Mouse (Mus musculus): ENCODE measurements at regions not wholly inside any gene's neighbourhood (a gene's known extent, or its start where the extent isn't known, plus 50 kb on each side); places are given as distances from the start of the nearest gene placed in this dataset.
"Not testable (repeated sequence)": the region's sequence is repeated elsewhere in the genome, so short reads cannot be mapped to it uniquely, and the experiment has no call there.

- DNase-seq (ENCODE audit: extremely low read depth, insufficient read length, low spot score) = no peak
Observed at GRCm38 (mm10) chr1:166898741-166899140, 102.5 kb upstream of the Fam78b start.

GRCm38 (mm10) chr1:166899238-166899637 is 102.0 kb upstream of the Fam78b start:
- DNase-seq (ENCODE audit: extremely low read depth, insufficient read length, low spot score) = no peak

GRCm38 (mm10) chr1:166900028-166900427 is 101.2 kb upstream of the Fam78b start:
- DNase-seq (ENCODE audit: extremely low read depth, insufficient read length, low spot score) = no peak

- no peak for DNase-seq (ENCODE audit: extremely low read depth, insufficient read length, low spot score)
Observed at GRCm38 (mm10) chr1:166900441-166901161, 100.6 kb upstream of the Fam78b start.

GRCm38 (mm10) chr1:166901574-166901973 is 99.6 kb upstream of the Fam78b start:
- DNase-seq (ENCODE audit: extremely low read depth, insufficient read length, low spot score) = no peak

- no peak for DNase-seq (ENCODE audit: extremely low read depth, insufficient read length, low spot score)
Observed at GRCm38 (mm10) chr1:166903417-166903816, 97.8 kb upstream of the Fam78b start.

GRCm38 (mm10) chr1:166908231-166908805 is 92.9 kb upstream of the Fam78b start:
- DNase-seq (ENCODE audit: extremely low read depth, insufficient read length, low spot score) = no peak

- DNase-seq (ENCODE audit: extremely low read depth, insufficient read length, low spot score) = not testable (repeated sequence)
Observed at GRCm38 (mm10) chr1:166912195-166912594, 89.0 kb upstream of the Fam78b start.

DNA sequence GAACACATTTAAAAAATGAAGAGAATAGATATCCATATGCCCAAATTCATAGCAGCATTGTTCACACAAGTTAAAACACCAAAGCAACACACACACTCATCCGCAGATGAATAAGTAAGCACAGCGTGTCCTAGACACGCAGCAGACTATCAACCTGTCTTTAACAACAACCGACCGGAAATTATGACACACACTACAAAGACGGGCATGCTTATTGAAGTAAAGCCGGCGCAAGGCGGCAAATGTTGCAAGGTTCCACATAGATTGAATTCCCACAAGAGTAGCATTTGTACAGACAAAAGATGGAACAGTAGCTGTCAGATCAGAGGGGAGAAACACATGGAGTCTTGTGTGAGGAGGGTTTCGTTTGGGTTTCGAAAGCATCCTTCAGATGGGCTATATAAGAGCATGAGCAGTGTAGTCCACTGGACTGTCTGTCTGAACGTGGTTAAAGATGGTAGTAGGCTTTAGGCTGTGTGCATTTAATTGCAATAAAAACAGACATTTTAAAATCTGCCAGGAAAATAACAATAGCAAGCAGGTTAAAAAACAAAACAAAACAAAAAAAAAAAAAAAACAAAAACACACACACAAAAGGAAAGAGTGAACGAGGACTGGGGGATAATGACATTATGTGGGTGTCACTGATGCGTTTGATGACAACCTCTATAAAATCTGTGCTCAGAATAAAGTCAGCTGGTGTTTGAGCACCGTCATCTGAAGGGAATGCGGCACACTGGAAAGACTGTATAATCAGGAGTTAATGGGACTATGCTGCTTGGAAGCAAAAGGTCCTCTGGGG is 78.1 kb upstream of the Fam78b start:
- no peak for DNase-seq (ENCODE audit: extremely low read depth, insufficient read length, low spot score)

GRCm38 (mm10) chr1:166923713-166923975 is 77.6 kb upstream of the Fam78b start:
- no peak for DNase-seq (ENCODE audit: extremely low read depth, insufficient read length, low spot score)

DNA sequence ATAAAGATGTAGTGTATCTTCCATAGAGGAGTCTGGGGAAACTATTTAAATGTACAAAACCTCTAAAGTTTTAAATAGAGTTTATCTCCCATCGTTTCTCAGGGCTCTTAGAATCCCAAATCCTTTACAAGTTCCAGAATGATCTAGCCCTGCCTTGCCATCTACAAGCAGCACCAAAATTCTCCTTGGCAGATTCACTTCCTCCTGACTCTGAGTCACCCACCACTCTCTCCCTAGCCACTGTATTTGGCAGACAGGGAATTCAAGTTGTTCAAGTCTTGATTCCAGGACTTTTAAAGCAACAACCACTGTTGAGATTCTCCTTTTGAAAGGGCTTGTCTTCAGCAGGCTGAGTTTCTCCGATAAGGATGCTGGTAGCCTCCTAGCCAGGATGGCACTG is 77.1 kb upstream of the Fam78b start:
- DNase-seq (ENCODE audit: extremely low read depth, insufficient read length, low spot score) = peak; percentile 31

- no peak for DNase-seq (ENCODE audit: extremely low read depth, insufficient read length, low spot score)
Observed at GRCm38 (mm10) chr1:166926078-166926477, 75.1 kb upstream of the Fam78b start.

GRCm38 (mm10) chr1:166939744-166940143 is 61.5 kb upstream of the Fam78b start:
- not testable (repeated sequence) for DNase-seq (ENCODE audit: extremely low read depth, insufficient read length, low spot score)

- not testable (repeated sequence) for DNase-seq (ENCODE audit: extremely low read depth, insufficient read length, low spot score)
Observed at GRCm38 (mm10) chr1:166940146-166941076, 60.8 kb upstream of the Fam78b start.

DNA sequence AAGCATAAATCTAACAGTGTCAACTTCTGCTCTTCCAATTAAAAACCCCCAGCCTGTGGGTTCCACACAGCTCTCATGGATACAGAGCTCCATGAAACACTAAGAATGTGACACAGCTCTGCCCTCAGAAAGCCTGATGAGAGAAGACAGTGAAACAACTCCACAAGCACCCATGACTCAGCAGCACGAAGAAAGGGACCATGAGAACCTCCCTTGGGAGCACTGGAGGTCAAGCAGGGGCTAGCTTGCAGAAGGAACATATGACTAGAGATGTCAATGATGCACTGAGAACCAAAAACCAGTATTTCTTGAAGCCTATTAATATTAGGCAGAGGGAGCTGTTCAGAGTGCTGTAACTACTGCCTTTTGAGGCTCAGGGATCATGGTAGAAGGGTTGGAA is 59.0 kb upstream of the Fam78b start:
- no peak for DNase-seq (ENCODE audit: extremely low read depth, insufficient read length, low spot score)

GRCm38 (mm10) chr1:166944540-166944939 is 56.7 kb upstream of the Fam78b start:
- DNase-seq (ENCODE audit: extremely low read depth, insufficient read length, low spot score) = no peak

DNA sequence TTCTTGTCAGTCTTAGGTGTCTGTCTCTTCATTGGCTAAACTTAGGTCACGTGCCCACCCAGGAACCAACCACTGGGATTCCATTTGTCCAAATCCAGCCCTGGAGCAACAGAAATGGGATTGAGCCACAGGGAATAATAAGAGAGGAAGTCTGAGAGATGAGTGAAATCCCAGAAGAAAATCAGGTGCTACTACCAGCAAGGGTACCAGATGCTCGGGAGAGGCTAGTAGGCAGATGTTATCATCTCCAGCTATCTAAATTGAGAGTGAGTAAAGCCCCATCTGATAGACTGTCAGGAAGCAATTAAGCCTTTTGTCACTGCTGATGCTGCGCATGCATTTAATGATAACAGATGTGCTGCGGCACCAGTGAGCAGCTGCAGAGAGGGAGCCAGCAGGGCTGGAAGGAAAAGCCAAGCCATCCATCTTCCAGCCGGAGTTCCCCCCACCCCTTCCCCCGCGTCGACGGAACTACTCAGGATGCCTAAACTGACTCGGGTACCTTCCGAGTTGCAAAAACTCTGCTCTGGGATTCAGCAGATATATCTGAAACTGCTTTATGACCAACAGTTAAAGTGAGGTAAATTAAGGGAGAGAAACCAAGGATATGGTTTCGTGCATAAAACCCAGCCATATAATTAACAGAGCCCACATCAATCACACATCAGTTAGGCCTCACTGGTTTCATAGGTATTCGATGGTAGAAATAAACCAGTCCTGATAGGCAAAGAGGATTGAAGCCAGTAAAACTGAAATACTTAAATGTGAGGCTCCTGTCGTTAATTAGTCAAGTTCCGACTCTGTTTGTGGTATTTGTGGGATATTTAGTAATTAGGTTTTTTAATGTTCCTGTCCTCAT is 53.1 kb upstream of the Fam78b start:
- no peak for DNase-seq (ENCODE audit: extremely low read depth, insufficient read length, low spot score)

Measured in 3134 (cell line).